Mouse (Mus musculus) liver, adult 2 months (tissue): ENCODE data around the gene Dcun1d4.

Experiments used
- CTCF ChIP-seq: fragments of 200-500 bp; IDR thresholded peaks from 2 replicates; pipeline ENCODE4 v1.5.1; 2011; ENCODE audit warnings: low read depth, low read length, control low read depth
- POLR2A ChIP-seq: fragments of 200-500 bp; IDR thresholded peaks from 2 replicates; pipeline ENCODE4 v1.6.1; 2011; ENCODE audit warnings: low read length, control low read depth; ENCODE audit not compliant: insufficient read depth; ENCODE audit errors: extremely low read depth

DNA sequence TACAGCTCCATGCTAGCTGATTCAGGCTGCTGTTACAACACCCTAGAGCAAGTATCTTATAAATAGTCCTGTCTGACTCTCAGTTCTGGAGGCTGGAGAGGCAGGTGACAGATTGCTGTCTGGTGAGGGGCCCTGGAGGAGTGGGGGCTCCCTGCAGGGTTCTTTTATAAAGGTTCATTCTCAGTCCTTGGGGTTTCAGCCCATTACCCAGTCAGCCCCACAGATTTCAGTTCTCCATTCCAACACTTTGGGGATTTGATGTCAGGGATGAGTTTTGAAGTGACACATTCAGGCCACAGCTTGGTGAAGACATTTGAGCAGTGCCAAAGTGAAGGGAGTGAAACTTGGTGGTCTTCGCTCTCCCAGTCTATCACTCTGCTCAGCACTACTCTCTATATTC is 31.4 kb downstream of the Dcun1d4 start:
- no peak for TF ChIP-seq CTCF
- no peak for TF ChIP-seq POLR2A
